Mouse (Mus musculus) stomach, embryonic 15.5 days (tissue): ENCODE results near the gene Ppp1r12b. TPM values are rescaled to one million over a fixed set of nuclear protein-coding genes. Genes with fewer than 3 reads are reported as not detected.

Source experiments
- ATAC-seq: fragments of 200-750 bp; cut with Nextera tagmentation; 2 replicates; pipeline ENCODE4 v1.8.0; 2017; ENCODE audit warnings: low read depth, moderate number of reproducible peaks, moderate TSS enrichment; ENCODE audit not compliant: insufficient read depth, low FRiP score
- H3K27ac ChIP-seq: fragments of 300-500 bp; sonication (generic); 2 replicates; pipeline ENCODE4 v1.5.1; 2015; ENCODE audit warnings: mild to moderate bottlenecking, inconsistent platforms
- H3K27me3 ChIP-seq: fragments of 300-500 bp; sonication (generic); replicated peaks from 2 replicates; pipeline ENCODE4 v1.6.1; 2015; ENCODE audit warnings: inconsistent platforms
- H3K36me3 ChIP-seq: fragments of 300-500 bp; sonication (generic); 2 replicates; pipeline ENCODE4 v1.6.1; 2015; ENCODE audit warnings: inconsistent platforms
- H3K4me1 ChIP-seq: fragments of 300-500 bp; sonication (generic); 2 replicates; pipeline ENCODE4 v1.6.1; 2015; ENCODE audit warnings: inconsistent platforms
- H3K4me2 ChIP-seq: fragments of 300-500 bp; sonication (generic); 2 replicates; pipeline ENCODE4 v1.6.1; 2015; ENCODE audit warnings: mild to moderate bottlenecking, inconsistent platforms
- H3K4me3 ChIP-seq: fragments of 300-500 bp; sonication (generic); replicated peaks from 2 replicates; pipeline ENCODE4 v1.5.1; 2015; ENCODE audit warnings: inconsistent platforms
- H3K9ac ChIP-seq: fragments of 300-500 bp; sonication (generic); 2 replicates; pipeline ENCODE4 v1.6.1; 2015; ENCODE audit warnings: inconsistent platforms
- H3K9me3 ChIP-seq: fragments of 300-500 bp; sonication (generic); 2 replicates; pipeline ENCODE4 v1.6.1; 2016; ENCODE audit warnings: inconsistent platforms
- WGBS: fragments of 180-500 bp; shearing (Covaris S2); methylation state at CpG from one replicate; pipeline ENCODE4 v1.1.7; 2015; 5-methylcytosine and 5-hydroxymethylcytosine counted together
- polyA plus RNA-seq: library from polyadenylated mRNA; unstranded; fragments of >200 nt; fragmentation: Nextera tagmentation; extraction: Ambion mirVana; gene quantifications from 2 replicates; pipeline ENCODE4 v1.2.1, GENCODE M21; 2015

Ppp1r12b gene
- polyA plus RNA-seq, 1 experiment from 2014 or later: 20.2 TPM

- Histone ChIP-seq H3K36me3 (peaks cover 3% of the 10 kb centered on the region; the same call in 1 of the 2 replicates), H3K4me2 (no peak overlapping the region), H3K9ac (no peak overlapping the region), H3K4me1 (no peaks in the 10 kb centered on the region), H3K27ac (no peak overlapping the region), H3K9me3 (no peaks in the 10 kb centered on the region), H3K4me3 (no peak overlapping the region), H3K27me3 (no peaks in the 10 kb centered on the region)
- 93% methylated on average over 6 of the region's 6 CpGs for WGBS
- ATAC-seq: no peak
Observed at GRCm38 (mm10) chr1:134889629-134890028, 66.1 kb downstream of the Ppp1r12b start.

- no peaks in the 10 kb centered on the region for H3K4me1 ChIP-seq
- no peaks in the 10 kb centered on the region for H3K36me3 ChIP-seq
- no peak overlapping the region for H3K4me2 ChIP-seq
- no peak overlapping the region for H3K4me3 ChIP-seq
- no peak overlapping the region for H3K9ac ChIP-seq
- no peaks in the 10 kb centered on the region for H3K27me3 ChIP-seq
- no peak overlapping the region for H3K27ac ChIP-seq
- no peaks in the 10 kb centered on the region for H3K9me3 ChIP-seq
- 26% methylated on average over 4 of the region's 4 CpGs for WGBS
- ATAC-seq: no peak
Observed at GRCm38 (mm10) chr1:134875800-134876199, 79.9 kb downstream of the Ppp1r12b start.

GRCm38 (mm10) chr1:134872678-134873077, 83.1 kb downstream of the Ppp1r12b start:
- H3K9ac ChIP-seq: no peak overlapping the region
- WGBS: 79% methylated on average over 6 of the region's 6 CpGs
- ATAC-seq: no peak
- no peaks in the 10 kb centered on the region for H3K27me3 ChIP-seq
- no peaks in the 10 kb centered on the region for H3K9me3 ChIP-seq
- H3K4me3 ChIP-seq: no peak overlapping the region
- no peaks in the 10 kb centered on the region for H3K4me1 ChIP-seq
- H3K27ac ChIP-seq: no peak overlapping the region
- H3K4me2 ChIP-seq: no peak overlapping the region
- H3K36me3 ChIP-seq: peaks cover 9% of the 10 kb centered on the region

GRCm38 (mm10) chr1:134866426-134866825, 89.3 kb downstream of the Ppp1r12b start:
- Histone ChIP-seq H3K36me3 (peaks cover 13% of the 10 kb centered on the region), H3K27ac (no peak overlapping the region), H3K4me2 (no peak overlapping the region), H3K4me1 (no peaks in the 10 kb centered on the region), H3K4me3 (no peak overlapping the region), H3K27me3 (no peaks in the 10 kb centered on the region), H3K9me3 (no peaks in the 10 kb centered on the region), H3K9ac (no peak overlapping the region)
- no peak for ATAC-seq
- 79% methylated on average over 2 of the region's 2 CpGs for WGBS

GRCm38 (mm10) chr1:134865552-134865951, 90.2 kb downstream of the Ppp1r12b start:
- 73% methylated on average over 6 of the region's 6 CpGs for WGBS
- no peaks in the 10 kb centered on the region for H3K27me3 ChIP-seq
- no peak for ATAC-seq
- H3K9me3 ChIP-seq: no peaks in the 10 kb centered on the region
- no peak overlapping the region for H3K27ac ChIP-seq
- H3K9ac ChIP-seq: no peak overlapping the region
- no peak overlapping the region for H3K4me3 ChIP-seq
- no peaks in the 10 kb centered on the region for H3K4me1 ChIP-seq
- no peak overlapping the region for H3K4me2 ChIP-seq
- peaks cover 13% of the 10 kb centered on the region for H3K36me3 ChIP-seq

- no peak for ATAC-seq
- Histone ChIP-seq H3K27ac (no peak overlapping the region), H3K4me2 (no peak overlapping the region), H3K27me3 (no peaks in the 10 kb centered on the region), H3K4me3 (no peak overlapping the region), H3K9me3 (no peaks in the 10 kb centered on the region), H3K9ac (no peak overlapping the region), H3K4me1 (no peaks in the 10 kb centered on the region), H3K36me3 (0 out of 2 replicates have a peak, but pooled peaks cover 3% of the 10 kb centered on the region)
- WGBS: 58% methylated on average over 2 of the region's 2 CpGs
Observed at GRCm38 (mm10) chr1:134860538-134860937, 95.2 kb downstream of the Ppp1r12b start.

GRCm38 (mm10) chr1:134858344-134859053, 97.2 kb downstream of the Ppp1r12b start:
- Histone ChIP-seq H3K36me3 (0 out of 2 replicates have a peak, but pooled peaks cover 3% of the 10 kb centered on the region), H3K4me3 (no peak overlapping the region), H3K4me1 (no peaks in the 10 kb centered on the region), H3K9ac (no peak overlapping the region), H3K27ac (no peak overlapping the region), H3K4me2 (no peak overlapping the region), H3K27me3 (no peaks in the 10 kb centered on the region), H3K9me3 (no peaks in the 10 kb centered on the region)
- ATAC-seq: no peak
- 59% methylated on average over 3 of the region's 3 CpGs for WGBS

GRCm38 (mm10) chr1:134854325-134854982, 101.3 kb downstream of the Ppp1r12b start:
- no peak for ATAC-seq
- Histone ChIP-seq H3K9ac (no peak overlapping the region), H3K9me3 (no peaks in the 10 kb centered on the region), H3K27ac (no peak overlapping the region), H3K4me3 (no peak overlapping the region), H3K4me2 (no peak overlapping the region), H3K36me3 (0 out of 2 replicates have a peak, but pooled peaks cover 5% of the 10 kb centered on the region), H3K27me3 (no peaks in the 10 kb centered on the region), H3K4me1 (no peaks in the 10 kb centered on the region)
- 71% methylated on average over 1 of the region's 1 CpGs for WGBS

GRCm38 (mm10) chr1:134852797-134853196, 102.9 kb downstream of the Ppp1r12b start:
- Histone ChIP-seq H3K9ac (no peak overlapping the region), H3K4me1 (no peaks in the 10 kb centered on the region), H3K36me3 (0 out of 2 replicates have a peak, but pooled peaks cover 6% of the 10 kb centered on the region), H3K27me3 (no peaks in the 10 kb centered on the region), H3K4me3 (no peak overlapping the region), H3K4me2 (no peak overlapping the region), H3K9me3 (no peaks in the 10 kb centered on the region), H3K27ac (no peak overlapping the region)
- 81% methylated on average over 3 of the region's 3 CpGs for WGBS
- ATAC-seq: no peak

- Histone ChIP-seq H3K9ac (no peak overlapping the region), H3K36me3 (0 out of 2 replicates have a peak, but pooled peaks cover 6% of the 10 kb centered on the region), H3K4me1 (no peaks in the 10 kb centered on the region), H3K4me3 (no peak overlapping the region), H3K9me3 (no peaks in the 10 kb centered on the region), H3K4me2 (no peak overlapping the region), H3K27ac (no peak overlapping the region), H3K27me3 (no peaks in the 10 kb centered on the region)
- WGBS: 85% methylated on average over 5 of the region's 5 CpGs
- ATAC-seq: no peak
Observed at GRCm38 (mm10) chr1:134851211-134851610, 104.5 kb downstream of the Ppp1r12b start.

GRCm38 (mm10) chr1:134850361-134850760, 105.4 kb downstream of the Ppp1r12b start:
- H3K4me2 ChIP-seq: no peak overlapping the region
- no peak overlapping the region for H3K27ac ChIP-seq
- H3K27me3 ChIP-seq: no peaks in the 10 kb centered on the region
- H3K9ac ChIP-seq: no peak overlapping the region
- H3K4me1 ChIP-seq: no peaks in the 10 kb centered on the region
- 91% methylated on average over 3 of the region's 3 CpGs for WGBS
- no peak overlapping the region for H3K4me3 ChIP-seq
- H3K9me3 ChIP-seq: no peaks in the 10 kb centered on the region
- 0 out of 2 replicates have a peak, but pooled peaks cover 6% of the 10 kb centered on the region for H3K36me3 ChIP-seq
- ATAC-seq: no peak

GRCm38 (mm10) chr1:134847851-134848250, 107.9 kb downstream of the Ppp1r12b start:
- Histone ChIP-seq H3K4me2 (no peak overlapping the region), H3K27ac (no peak overlapping the region), H3K27me3 (no peaks in the 10 kb centered on the region), H3K9me3 (no peaks in the 10 kb centered on the region), H3K4me3 (no peak overlapping the region), H3K9ac (no peak overlapping the region), H3K4me1 (no peaks in the 10 kb centered on the region), H3K36me3 (0 out of 2 replicates have a peak, but pooled peaks cover 6% of the 10 kb centered on the region)
- no peak for ATAC-seq
- 84% methylated on average over 9 of the region's 9 CpGs for WGBS
